Mouse (Mus musculus): ENCODE results near the gene Pitpnm1. TPM values are rescaled to one million over a fixed set of nuclear protein-coding genes. Genes with fewer than 3 reads are reported as not detected.

Pitpnm1 gene
- total and polyA plus RNA-seq, 3 experiments, result 25.3 to 51.2 TPM; not detected in 1

DNA sequence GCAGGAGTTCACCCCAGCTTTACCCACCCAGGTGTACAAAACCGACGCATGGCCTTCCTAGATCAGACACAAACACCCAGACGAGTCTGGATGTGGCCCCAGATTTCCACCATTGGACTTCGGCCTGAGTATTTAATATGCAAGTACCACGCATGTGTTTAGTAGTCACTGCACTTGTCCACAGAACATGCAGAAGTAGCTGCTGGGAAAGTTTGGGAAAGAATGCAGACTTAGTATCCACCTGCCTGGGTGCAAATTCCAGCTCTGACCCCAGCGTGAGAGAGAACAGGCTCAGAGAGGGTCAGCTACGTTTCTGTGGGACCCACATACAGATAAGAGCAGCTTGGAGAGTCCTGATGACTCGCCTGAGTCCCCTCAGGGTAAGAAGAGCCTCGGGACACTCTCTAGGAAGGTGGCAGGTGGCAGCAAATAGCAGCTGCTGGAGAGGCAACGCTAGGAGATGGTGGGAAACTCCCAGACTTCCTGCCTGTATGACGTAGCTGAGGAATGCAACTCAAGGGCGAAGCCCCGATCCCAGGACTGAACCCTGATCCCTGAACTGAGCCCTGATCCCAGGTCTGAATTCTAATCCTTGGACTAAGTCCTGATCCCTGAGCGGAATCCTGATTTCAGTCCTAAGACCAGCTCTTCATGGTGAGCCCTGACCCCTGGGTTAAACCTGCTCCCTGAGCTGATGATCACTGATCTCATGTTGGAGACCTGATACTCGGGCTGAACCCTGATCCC, 43.7 kb upstream of the Pitpnm1 start:
- Histone ChIP-seq H3K27me3 (ENCODE audit: control insufficient read depth in 1 of 2, insufficient read depth in 2 of 2, low read length in 2 of 2) (peaks cover 0 to 3% of the 10 kb centered on the region in 2 experiments; a peak in 1 of 4 replicates), H3K36me3 (ENCODE audit: control insufficient read depth in 1 of 2, insufficient read depth in 2 of 2, low read length in 2 of 2) (peaks cover 0 to 2% of the 10 kb centered on the region in 2 experiments; a peak in 2 of 4 replicates), H3K4me3 (ENCODE audit: control insufficient read depth in 1 of 2, insufficient read depth in 1 of 2, low read depth in 2 of 2, low read length in 2 of 2) (no peak overlapping the region), H3K9ac (ENCODE audit: control insufficient read depth, low read depth, low read length, poor library complexity, severe bottlenecking) (no peak overlapping the region), H3K4me1 (ENCODE audit: control insufficient read depth in 1 of 2, insufficient read depth in 2 of 2, low read length in 2 of 2) (peaks cover 0 to 10% of the 10 kb centered on the region in 2 experiments; a peak in 2 of 4 replicates), H3K79me2 (ENCODE audit: control insufficient read depth, insufficient read depth, low read length, poor library complexity) (no peaks in the 10 kb centered on the region), H3K9me3 (replicated peaks; ENCODE audit: insufficient read depth, low read length) (no peaks in the 10 kb centered on the region), H3K27ac (ENCODE audit: control insufficient read depth, low read depth, low read length) (no peak overlapping the region)
- DNase-seq (ENCODE audit: low read depth, low spot score), result no peak
- no peak for TF ChIP-seq ELF1 (IDR thresholded peaks at IDR 0.05; ENCODE audit: low read depth, low read length)
- no peak for TF ChIP-seq NELFE (IDR thresholded peaks at IDR 0.05; ENCODE audit: low read depth, low read length)
- TF ChIP-seq MYC (IDR thresholded peaks at IDR 0.05; ENCODE audit: low read depth, low read length), result no peak
- TF ChIP-seq GABPA (IDR thresholded peaks at IDR 0.05; ENCODE audit: low read depth, low read length), result no peak
- no peak for TF ChIP-seq ZC3H11A (IDR thresholded peaks at IDR 0.05; ENCODE audit: low read depth, low read length)

DNA sequence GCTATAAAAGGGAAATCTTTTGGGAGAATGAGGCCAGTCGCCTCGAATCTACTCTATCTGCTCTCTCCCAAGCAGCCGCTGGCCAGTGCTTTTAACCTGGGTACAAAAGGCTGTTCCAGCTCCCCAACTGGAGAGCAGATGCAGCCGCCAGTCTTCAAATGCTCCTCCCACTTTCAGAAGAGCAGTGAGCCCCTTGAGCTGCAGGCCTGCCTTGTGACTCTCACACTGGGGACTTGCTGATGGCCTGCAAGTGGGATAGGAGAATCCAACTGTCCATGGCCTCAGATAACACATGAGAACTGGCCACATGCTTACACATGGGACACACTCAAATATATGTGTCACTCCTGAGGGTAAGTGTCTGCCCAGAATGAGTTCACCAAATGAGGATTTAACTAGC, 43.1 kb upstream of the Pitpnm1 start:
- Histone ChIP-seq H3K79me2 (ENCODE audit: control insufficient read depth, insufficient read depth, low read length, poor library complexity) (no peaks in the 10 kb centered on the region), H3K9ac (ENCODE audit: control insufficient read depth, low read depth, low read length, poor library complexity, severe bottlenecking) (no peak overlapping the region), H3K27ac (ENCODE audit: control insufficient read depth, low read depth, low read length) (no peak overlapping the region), H3K4me1 (ENCODE audit: control insufficient read depth in 1 of 2, insufficient read depth in 2 of 2, low read length in 2 of 2) (peaks cover 0 to 10% of the 10 kb centered on the region in 2 experiments; a peak in 2 of 4 replicates), H3K36me3 (ENCODE audit: control insufficient read depth in 1 of 2, insufficient read depth in 2 of 2, low read length in 2 of 2) (peaks cover 0 to 2% of the 10 kb centered on the region in 2 experiments; a peak in 2 of 4 replicates), H3K4me3 (ENCODE audit: control insufficient read depth in 1 of 2, insufficient read depth in 1 of 2, low read depth in 2 of 2, low read length in 2 of 2) (no peak overlapping the region), H3K27me3 (ENCODE audit: control insufficient read depth in 1 of 2, insufficient read depth in 2 of 2, low read length in 2 of 2) (peaks cover 0 to 3% of the 10 kb centered on the region in 2 experiments; a peak in 1 of 4 replicates), H3K9me3 (replicated peaks; ENCODE audit: insufficient read depth, low read length) (no peaks in the 10 kb centered on the region)
- TF ChIP-seq POLR2A (IDR thresholded peaks at IDR 0.05; ENCODE audit: control insufficient read depth in 1 of 2, insufficient read depth in 1 of 2, low read depth in 1 of 2, low read length in 2 of 2, poor library complexity in 1 of 2), result no peak
- no peak for TF ChIP-seq HCFC1 (IDR thresholded peaks at IDR 0.05; ENCODE audit: low read depth, low read length)
- no peak for TF ChIP-seq EP300 (IDR thresholded peaks at IDR 0.05; ENCODE audit: low read depth in 1 of 2, low read length in 2 of 2)
- TF ChIP-seq CHD2 (IDR thresholded peaks at IDR 0.05; ENCODE audit: low read length), result no peak
- no peak for TF ChIP-seq GABPA (IDR thresholded peaks at IDR 0.05; ENCODE audit: low read depth, low read length)
- no peak for TF ChIP-seq MYC (IDR thresholded peaks at IDR 0.05; ENCODE audit: low read depth, low read length)
- TF ChIP-seq CTCF (IDR thresholded peaks at IDR 0.05 in 2 of 3, conservative IDR thresholded peaks at IDR 0.05 in 1 of 3; ENCODE audit: control insufficient read depth in 1 of 3, insufficient read depth in 1 of 3, low read depth in 2 of 3, low read length in 3 of 3, poor library complexity in 1 of 3, severe bottlenecking in 1 of 3), result no peak
- TF ChIP-seq USF2 (IDR thresholded peaks at IDR 0.05; ENCODE audit: borderline replicate concordance in 1 of 2, insufficient read depth in 1 of 2, low read depth in 1 of 2, low read length in 2 of 2), result no peak
- TF ChIP-seq RAD21 (IDR thresholded peaks at IDR 0.05; ENCODE audit: low read depth, low read length), result no peak
- TF ChIP-seq ZNF384 (IDR thresholded peaks at IDR 0.05; ENCODE audit: low read depth, low read length), result no peak
- no peak for TF ChIP-seq ZC3H11A (IDR thresholded peaks at IDR 0.05; ENCODE audit: low read depth, low read length)
- no peak for TF ChIP-seq TAL1 (IDR thresholded peaks at IDR 0.05; ENCODE audit: low read length)
- TF ChIP-seq MYB (IDR thresholded peaks at IDR 0.05; ENCODE audit: low read depth, low read length), result no peak
- TF ChIP-seq KAT2A (conservative IDR thresholded peaks at IDR 0.05; ENCODE audit: low read depth, low read length), result no peak
- TF ChIP-seq ETS1 (IDR thresholded peaks at IDR 0.05; ENCODE audit: low read depth, low read length), result no peak
- DNase-seq (ENCODE audit: low read depth, low spot score), result no peak
